Mouse (Mus musculus): ENCODE measurements around the gene G530012D18Rik.
"Not testable (repeated sequence)": the region's sequence is repeated elsewhere in the genome, so short reads cannot be mapped to it uniquely, and the experiment has no call there.

DNA sequence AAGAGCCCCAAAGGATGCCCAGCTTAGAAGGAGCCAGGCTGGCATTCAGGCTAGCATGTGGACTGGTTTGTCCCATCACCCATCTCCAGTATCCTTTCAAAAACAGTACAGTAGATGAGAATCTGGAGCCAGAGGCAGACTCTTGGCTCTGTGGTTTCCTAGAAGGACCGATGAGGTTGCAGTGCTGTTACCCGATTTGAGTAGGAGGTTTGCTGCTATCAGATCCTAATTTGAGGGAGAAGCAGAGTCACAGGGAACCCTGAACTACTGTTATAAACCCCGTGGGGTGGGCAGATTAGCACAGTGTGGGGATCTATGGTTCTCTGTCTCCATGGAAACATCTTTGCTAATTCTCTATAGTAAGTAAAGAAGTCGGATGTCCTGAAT, 4.7 kb downstream of the G530012D18Rik start:
- TF ChIP-seq CTCF, POLR2A (IDR thresholded peaks at IDR 0.05; ENCODE audit: extremely low read depth, insufficient read depth, low read length): not testable (repeated sequence)

Data from cortical plate, adult 2 months (tissue).